Mouse (Mus musculus) kidney, postnatal 0 days (tissue): ENCODE results near the gene Lin52. TPM values are rescaled to one million over a fixed set of nuclear protein-coding genes. Genes with fewer than 3 reads are reported as not detected.

Experiments used
- ATAC-seq: fragments of 200-750 bp; cut with Nextera tagmentation; replicated peaks from 2 replicates; pipeline ENCODE4 v1.8.0; 2017; ENCODE audit warnings: low read depth, moderate number of reproducible peaks, moderate TSS enrichment, moderate library complexity; ENCODE audit not compliant: low FRiP score
- DNase-seq: peaks from one replicate; pipeline ENCODE4 v3.0.0-alpha.2; 2016; ENCODE audit warnings: low spot score
- H3K27ac ChIP-seq: fragments of 300-500 bp; sonication (generic); 2 replicates; pipeline ENCODE4 v1.5.1; 2014; ENCODE audit warnings: mild to moderate bottlenecking
- H3K27me3 ChIP-seq: fragments of 300-500 bp; sonication (generic); 2 replicates; pipeline ENCODE4 v1.6.1; 2014; ENCODE audit warnings: low read length, mixed read lengths; ENCODE audit not compliant: insufficient read depth
- H3K36me3 ChIP-seq: fragments of 300-500 bp; sonication (generic); 2 replicates; pipeline ENCODE4 v1.6.1; 2014; ENCODE audit warnings: low read length, mixed read lengths; ENCODE audit not compliant: insufficient read depth
- H3K4me1 ChIP-seq: fragments of 300-500 bp; sonication (generic); replicated peaks from 2 replicates; pipeline ENCODE4 v1.6.1; 2014; ENCODE audit warnings: antibody characterized with exemption, low read length, mixed read lengths; ENCODE audit not compliant: insufficient read depth
- H3K4me2 ChIP-seq: fragments of 300-500 bp; sonication (generic); 2 replicates; pipeline ENCODE4 v1.6.1; 2014; ENCODE audit warnings: mild to moderate bottlenecking, low read length, moderate library complexity, mixed read lengths
- H3K4me3 ChIP-seq: fragments of 300-500 bp; sonication (generic); replicated peaks from 2 replicates; pipeline ENCODE4 v1.5.1; 2014; ENCODE audit warnings: low read depth, low read length
- H3K9ac ChIP-seq: fragments of 300-500 bp; sonication (generic); 2 replicates; pipeline ENCODE4 v1.6.1; 2014; ENCODE audit warnings: low read depth, low read length
- H3K9me3 ChIP-seq: fragments of 300-500 bp; sonication (generic); replicated peaks from 2 replicates; pipeline ENCODE4 v1.6.1; 2016; ENCODE audit warnings: low read length, inconsistent platforms, mixed read lengths
- CTCF ChIP-seq: IDR thresholded peaks from 2 replicates; pipeline ENCODE4 v1.5.1; 2016; ENCODE audit warnings: antibody characterized with exemption, low read depth, mild to moderate bottlenecking, moderate library complexity
- WGBS: fragments of 180-500 bp; shearing (Covaris S2); extraction: QIAGEN DNeasy Blood & Tissue Kit; methylation state at CpG from one replicate; pipeline ENCODE4 v1.1.7; 2014; 5-methylcytosine and 5-hydroxymethylcytosine counted together
- polyA plus RNA-seq: library from polyadenylated mRNA; unstranded; fragments of >200 nt; fragmentation: Nextera tagmentation; extraction: Ambion mirVana; gene quantifications from 2 replicates; pipeline ENCODE4 v1.2.1, GENCODE M21; 2015

Lin52 gene
- polyA plus RNA-seq, 1 experiment from 2014 or later: 18.7 TPM

DNA sequence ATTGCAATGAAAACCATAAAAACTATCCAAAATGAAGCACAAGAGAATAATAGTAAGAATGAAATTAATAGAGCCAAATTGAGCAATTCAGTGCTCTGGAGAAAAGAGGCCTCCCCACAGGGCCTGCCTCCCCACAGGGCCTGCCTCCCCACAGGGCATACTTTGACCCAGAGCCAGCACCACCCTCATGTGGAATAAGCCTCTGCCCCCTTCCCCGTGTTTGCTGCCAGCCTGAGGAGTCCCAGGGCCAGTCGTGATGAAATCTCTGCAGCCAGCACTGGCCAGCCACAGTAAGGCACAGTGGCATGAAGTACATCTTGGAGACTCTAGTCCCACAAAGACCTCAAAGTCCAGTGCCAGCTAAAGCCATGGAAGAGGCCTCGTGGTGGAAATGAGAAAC lies 60.8 kb downstream of the Lin52 start:
- DNase-seq (no peak), ATAC-seq (no peak)
- H3K9me3 ChIP-seq: no peaks in the 10 kb centered on the region
- H3K27ac ChIP-seq: no peak overlapping the region
- 65% methylated on average over 3 of the region's 3 CpGs for WGBS
- H3K27me3 ChIP-seq: no peaks in the 10 kb centered on the region
- no peaks in the 10 kb centered on the region for H3K36me3 ChIP-seq
- TF ChIP-seq CTCF: no peak
- H3K4me1 ChIP-seq: no peaks in the 10 kb centered on the region
- no peak overlapping the region for H3K4me3 ChIP-seq
- no peak overlapping the region for H3K9ac ChIP-seq
- no peak overlapping the region for H3K4me2 ChIP-seq

DNA sequence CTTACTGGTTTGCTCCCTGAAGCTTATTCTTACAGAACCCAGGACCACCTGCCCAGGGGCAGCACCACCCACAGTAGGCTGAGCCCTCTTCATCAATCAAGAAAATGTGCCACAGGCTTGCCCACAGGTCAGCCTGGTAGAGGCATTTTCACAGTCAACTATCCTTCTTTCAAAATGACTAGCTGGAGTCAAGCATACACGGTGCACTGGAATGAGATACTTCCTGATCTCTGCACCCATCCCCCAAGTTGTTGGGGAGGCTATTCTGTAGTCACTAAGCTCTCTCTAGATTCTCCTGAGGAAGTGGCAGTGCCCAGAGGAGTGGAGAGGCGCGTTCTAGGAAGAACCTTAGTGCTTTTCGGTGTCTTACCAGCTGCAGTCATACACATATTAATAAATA lies 64.3 kb downstream of the Lin52 start:
- Histone ChIP-seq H3K27ac (no peak overlapping the region), H3K4me2 (no peak overlapping the region), H3K9ac (no peak overlapping the region), H3K36me3 (no peaks in the 10 kb centered on the region), H3K9me3 (no peaks in the 10 kb centered on the region), H3K27me3 (no peaks in the 10 kb centered on the region), H3K4me3 (no peak overlapping the region), H3K4me1 (no peaks in the 10 kb centered on the region)
- WGBS: 75% methylated on average over 4 of the region's 4 CpGs
- DNase-seq: no peak
- no peak for TF ChIP-seq CTCF
- ATAC-seq: no peak

DNA sequence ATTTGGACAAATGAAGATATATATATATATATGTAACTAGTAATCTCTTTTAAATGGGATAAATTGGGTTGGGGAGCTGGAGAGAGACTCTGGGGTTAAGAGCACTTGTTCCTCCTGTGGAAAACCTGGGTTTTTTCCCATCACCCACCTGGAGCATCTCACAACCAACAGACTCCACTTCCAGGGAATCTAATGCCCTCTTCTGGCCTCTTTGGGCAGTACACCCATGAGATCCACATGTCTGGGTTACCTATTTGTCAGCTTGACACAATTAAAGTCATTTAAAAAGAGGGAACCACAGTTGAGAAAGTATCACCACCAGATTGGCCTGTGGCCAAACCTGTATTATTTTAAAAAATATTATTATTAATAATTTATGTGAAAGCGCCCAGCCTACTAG lies 65.4 kb downstream of the Lin52 start:
- Histone ChIP-seq H3K36me3 (no peaks in the 10 kb centered on the region), H3K4me1 (no peaks in the 10 kb centered on the region), H3K4me3 (no peak overlapping the region), H3K9ac (no peak overlapping the region), H3K27me3 (no peaks in the 10 kb centered on the region), H3K4me2 (no peak overlapping the region), H3K9me3 (no peaks in the 10 kb centered on the region), H3K27ac (no peak overlapping the region)
- WGBS: 100% methylated on average over 1 of the region's 1 CpGs
- ATAC-seq (no peak), DNase-seq (no peak)
- TF ChIP-seq CTCF: peak; percentile 7; the same call in 1 of the 2 replicates

DNA sequence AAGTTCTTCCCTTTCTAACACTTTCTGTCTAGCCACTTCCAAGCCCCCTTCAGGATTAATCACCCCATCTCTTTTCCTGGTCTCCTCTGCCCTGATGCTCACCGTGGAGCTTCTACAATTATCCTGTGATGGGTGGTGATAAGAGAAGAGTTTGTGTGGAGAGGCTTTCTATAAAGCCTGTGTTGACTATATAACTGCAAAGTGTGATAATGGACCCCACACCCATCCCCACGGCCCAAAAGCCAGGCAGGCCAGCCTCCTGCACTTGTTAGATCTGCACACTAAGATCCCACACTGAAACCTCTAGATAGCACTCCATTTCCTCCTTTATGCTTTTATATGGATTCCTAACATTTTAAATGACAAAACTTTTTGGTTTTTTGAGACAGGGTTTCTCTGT lies 66.8 kb downstream of the Lin52 start:
- ATAC-seq: no peak
- no peak overlapping the region for H3K9ac ChIP-seq
- no peak for DNase-seq
- no peaks in the 10 kb centered on the region for H3K4me1 ChIP-seq
- H3K36me3 ChIP-seq: no peaks in the 10 kb centered on the region
- H3K9me3 ChIP-seq: no peaks in the 10 kb centered on the region
- no peaks in the 10 kb centered on the region for H3K27me3 ChIP-seq
- no peak overlapping the region for H3K4me2 ChIP-seq
- TF ChIP-seq CTCF: no peak
- H3K27ac ChIP-seq: no peak overlapping the region
- 75% methylated on average over 2 of the region's 2 CpGs for WGBS
- no peak overlapping the region for H3K4me3 ChIP-seq

DNA sequence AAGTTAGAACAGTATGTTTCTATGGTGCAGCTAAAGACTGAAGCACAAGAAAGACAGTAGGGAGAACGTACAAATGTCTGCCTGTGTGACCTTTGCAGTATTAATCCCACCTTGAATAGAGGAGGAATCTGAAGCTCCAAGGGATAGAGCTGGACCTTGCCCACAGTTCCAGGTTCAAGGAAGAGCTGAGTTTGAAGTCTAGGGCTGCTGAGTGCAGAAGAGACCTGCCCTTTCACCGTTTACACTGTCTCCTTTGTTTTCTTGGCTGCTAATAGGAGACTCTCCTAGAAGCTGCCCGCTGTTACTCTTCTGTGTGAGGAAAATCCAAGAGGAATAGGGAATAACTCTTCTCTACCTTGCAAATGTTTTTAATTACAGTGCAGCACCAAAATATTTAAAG lies 72.5 kb downstream of the Lin52 start:
- Histone ChIP-seq H3K9me3 (no peaks in the 10 kb centered on the region), H3K4me2 (no peak overlapping the region), H3K27me3 (no peaks in the 10 kb centered on the region), H3K36me3 (no peaks in the 10 kb centered on the region), H3K4me1 (0 out of 2 replicates have a peak, but pooled peaks cover 4% of the 10 kb centered on the region), H3K27ac (no peak overlapping the region), H3K9ac (no peak overlapping the region), H3K4me3 (no peak overlapping the region)
- no peak for DNase-seq
- WGBS: 50% methylated on average over 3 of the region's 3 CpGs
- no peak for TF ChIP-seq CTCF
- ATAC-seq: 0 out of 2 replicates have a peak, but pooled peaks have one; percentile 49

DNA sequence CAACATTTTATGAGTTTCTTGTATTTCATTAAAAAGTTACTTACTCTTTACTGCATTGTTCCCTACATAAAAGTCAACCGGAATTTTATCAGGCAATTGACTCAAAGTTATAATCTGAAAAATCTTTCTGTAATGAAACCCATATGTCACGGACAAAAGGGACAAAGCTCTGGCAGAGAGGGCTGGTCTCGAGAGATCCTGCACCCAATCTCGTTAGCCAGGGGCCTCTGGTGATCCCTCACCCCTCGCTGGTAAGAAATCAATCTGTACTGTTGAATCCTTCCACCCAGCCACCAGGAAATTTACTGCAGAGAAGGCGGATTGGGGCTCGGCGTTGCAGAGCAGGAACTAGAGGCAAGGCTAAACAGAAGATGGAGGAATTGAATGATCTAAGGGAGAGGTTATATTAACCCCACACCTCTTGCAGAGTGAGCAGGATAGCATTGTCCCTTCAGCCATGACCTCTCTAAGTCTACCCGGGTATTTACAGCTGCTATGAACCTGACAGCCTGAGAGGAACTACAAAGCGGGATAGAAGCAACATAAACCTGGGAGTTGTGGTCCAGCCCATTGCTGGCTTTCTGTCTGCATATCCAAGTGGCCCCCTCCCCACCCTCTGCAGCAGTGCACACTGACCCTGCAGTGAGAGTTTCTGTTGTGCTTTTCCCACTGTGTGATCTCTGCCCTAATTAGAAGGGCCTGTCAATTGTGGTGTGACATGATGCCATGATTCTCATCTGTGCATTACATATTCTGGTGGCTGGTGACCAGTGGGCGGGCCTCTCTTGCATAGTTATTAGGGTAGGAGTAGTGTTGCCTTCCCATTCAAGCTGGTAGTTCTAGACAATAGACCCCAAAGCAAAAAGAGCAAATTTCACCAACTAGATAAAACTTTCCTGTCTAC lies 73.2 kb downstream of the Lin52 start:
- WGBS: 34% methylated on average over 11 of the region's 11 CpGs

More for the DNA sequence above, 73.2 kb downstream of the Lin52 start:
- no peak for TF ChIP-seq CTCF
- Histone ChIP-seq H3K4me2 (no peak overlapping the region), H3K9me3 (no peaks in the 10 kb centered on the region), H3K4me1 (0 out of 2 replicates have a peak, but pooled peaks cover 4% of the 10 kb centered on the region), H3K4me3 (no peak overlapping the region), H3K27me3 (no peaks in the 10 kb centered on the region), H3K27ac (no peak overlapping the region), H3K36me3 (no peaks in the 10 kb centered on the region), H3K9ac (no peak overlapping the region)
- ATAC-seq (no peak), DNase-seq (peak; percentile 31)
